Mouse (Mus musculus) frontal cortex, postnatal 25 days (tissue): Measurements from ENCODE around the gene Srebf2.

ENCODE experiments used
- DNase-seq, 2 experiments: peaks; one replicate each; pipeline ENCODE4 v3.0.0; 2022; ENCODE audit warnings: low spot score in 2 of 2

Gene Srebf2

DNA sequence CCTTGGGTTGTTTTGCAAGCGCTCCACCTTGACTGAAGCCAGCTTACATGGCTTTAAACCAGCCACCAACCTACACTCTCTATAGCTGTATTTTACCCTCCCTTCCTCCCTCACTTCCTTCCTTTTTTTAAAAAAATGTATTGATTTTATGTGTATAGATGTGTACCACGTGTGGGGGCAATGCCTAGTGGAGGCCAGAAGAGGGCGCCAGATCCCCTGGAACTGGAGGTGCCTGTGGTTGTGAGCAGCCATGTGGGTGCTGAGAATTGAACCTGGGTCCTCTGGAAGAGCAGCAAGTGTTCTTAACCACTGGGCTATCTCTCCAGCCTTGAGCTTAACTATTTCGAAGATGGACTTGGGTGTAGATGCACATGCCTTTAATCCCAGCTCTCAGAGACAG lies 35.3 kb downstream of the Srebf2 start:
- no peak for DNase-seq

DNA sequence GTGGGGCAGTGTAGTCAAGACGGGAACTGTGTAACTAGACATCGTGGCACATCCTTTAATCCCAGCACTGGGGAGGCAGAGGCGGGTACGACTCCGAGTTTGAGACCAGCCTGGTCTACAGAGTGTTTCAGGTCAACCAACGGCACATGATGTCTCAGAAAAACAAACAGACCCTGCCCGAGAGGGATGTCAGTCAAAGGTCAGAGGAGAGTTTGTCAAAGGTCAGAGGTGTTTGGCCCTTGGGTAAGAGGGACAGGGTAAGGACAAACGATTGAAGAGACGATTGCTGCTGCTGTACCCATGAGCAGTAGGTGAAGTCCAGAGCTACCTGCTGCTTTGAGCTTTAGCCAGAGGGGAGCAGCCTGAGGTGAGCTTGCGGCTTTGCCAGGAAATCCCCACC lies 36.6 kb downstream of the Srebf2 start:
- DNase-seq = no peak

DNA sequence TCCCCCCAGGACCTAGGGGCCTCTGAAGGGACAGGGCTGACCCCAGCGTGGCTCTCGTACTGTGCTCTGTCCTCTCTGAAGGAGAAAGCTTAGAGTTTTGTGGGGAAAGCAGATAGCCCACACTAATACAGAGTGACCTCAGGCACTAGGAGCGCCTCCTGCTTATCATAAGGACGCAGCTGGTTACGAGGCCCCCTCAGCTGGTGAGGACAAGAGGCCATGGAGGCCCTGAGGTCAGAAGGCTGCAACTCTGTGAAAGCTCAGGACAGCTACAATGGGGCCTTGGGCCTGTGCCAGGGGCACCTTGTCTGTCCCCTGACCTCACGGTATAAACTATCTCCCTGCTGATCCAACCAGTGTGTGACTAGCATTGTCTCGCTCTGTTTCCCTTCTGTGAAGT lies 37.2 kb downstream of the Srebf2 start:
- no peak for DNase-seq

DNA sequence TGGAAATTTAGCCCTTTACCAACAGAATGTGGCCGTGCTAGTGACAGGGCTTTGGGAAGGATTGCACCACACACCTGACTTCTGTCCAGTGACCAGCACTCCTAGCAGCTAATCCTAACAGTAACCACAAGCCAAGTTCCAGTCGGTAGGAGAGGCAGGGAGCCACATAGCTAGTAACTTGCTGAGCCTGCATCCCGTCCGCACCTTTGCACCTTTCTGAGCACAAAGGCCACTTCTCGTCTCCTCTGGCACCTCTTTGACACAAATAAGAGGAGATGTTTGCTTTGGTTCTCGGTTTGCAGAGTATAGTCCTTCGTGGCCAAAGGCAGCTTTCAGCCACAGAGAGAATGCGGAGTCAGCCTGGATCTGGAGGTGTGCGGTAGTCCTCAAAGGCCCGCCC lies 37.7 kb downstream of the Srebf2 start:
- DNase-seq = no peak

DNA sequence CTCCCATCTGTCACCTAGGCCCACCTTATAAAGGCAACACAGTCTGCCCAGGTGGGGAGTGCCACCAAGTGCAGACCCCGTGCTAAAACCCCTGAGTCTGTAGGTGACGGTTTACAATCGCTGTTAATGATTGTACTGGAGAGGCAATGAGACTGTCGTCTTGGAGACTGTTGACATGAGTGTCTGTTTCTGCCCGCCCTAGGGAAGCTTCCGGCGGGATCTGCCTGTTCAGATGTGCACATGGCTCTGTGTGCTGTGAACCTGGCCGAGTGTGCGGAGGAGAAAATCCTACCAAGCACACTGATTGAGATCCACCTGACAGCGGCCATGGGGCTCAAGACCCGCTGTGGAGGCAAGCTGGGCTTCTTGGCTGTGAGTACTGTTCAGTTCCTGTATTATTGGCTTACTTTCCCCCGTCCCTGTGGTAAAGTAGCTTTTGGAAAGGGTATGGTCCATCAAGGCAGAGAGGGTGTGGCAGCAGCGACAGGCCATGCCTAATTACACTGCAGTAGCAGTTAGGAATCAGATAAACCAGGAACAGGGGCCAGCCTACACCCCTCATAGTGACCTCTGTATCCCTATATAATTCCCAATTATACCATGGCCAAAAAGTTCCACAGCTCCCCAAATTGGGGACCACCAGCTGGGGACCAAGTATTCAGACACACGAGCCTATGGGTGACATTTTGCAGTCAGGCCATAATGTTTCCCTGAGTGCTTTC lies 38.2 kb downstream of the Srebf2 start:
- DNase-seq = no peak

DNA sequence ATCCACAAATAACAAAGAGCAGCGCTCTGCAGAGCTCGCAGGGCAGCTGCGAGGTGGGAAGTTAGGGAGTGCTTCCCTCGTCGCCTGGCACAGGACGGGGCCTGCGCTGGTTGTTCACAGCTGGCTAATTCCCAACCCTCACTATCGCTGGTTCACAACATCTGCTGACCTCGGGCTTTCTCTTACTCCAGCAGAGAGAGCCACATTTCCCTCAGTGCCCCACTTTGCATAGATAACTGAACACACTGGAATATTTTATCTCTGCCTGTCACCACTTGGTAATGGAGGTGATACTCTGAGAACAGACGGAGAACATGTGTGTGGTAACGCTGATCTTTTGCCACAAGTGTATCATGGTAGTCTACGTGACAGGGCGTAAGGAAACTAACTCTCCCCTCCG lies 39.1 kb downstream of the Srebf2 start:
- no peak for DNase-seq

DNA sequence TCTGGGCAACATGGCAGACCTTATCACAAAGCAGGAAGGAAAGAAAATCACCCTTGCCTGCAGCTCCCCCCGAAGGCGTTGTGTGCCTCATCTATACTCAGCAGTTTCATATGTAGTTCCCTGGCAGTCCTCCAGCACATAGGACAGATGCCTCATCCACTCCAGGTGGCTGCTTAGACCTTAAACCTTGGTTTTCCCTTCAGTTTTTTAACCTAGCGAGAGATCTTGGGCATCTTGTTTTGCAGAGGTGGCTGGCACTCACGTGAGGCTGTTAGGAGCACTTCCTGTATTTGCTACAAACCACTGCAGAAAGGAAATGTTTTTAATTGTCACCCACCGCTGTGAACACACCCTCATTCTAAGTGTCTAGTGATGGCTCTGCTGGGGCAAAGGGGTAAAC lies 40.0 kb downstream of the Srebf2 start:
- DNase-seq = no peak

DNA sequence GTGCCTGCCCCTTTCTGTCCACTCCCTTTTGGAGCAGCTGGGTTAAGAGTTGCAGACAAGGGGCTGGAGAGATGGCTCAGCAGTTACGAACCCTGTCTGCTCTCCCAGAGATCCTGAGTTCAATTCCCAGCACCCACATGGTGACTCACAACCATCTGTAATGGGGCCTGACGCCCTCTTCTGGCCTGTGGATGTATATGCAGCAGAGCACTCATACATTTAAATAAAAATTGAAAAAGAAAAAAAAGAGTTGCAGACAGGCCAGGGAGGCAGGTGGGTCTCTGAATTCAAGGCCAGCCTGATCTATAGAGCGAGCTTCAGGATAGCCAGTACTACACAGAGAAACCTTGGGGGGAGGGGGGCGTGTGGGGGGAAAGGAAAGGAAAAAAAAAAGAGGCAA lies 40.4 kb downstream of the Srebf2 start:
- no peak for DNase-seq

DNA sequence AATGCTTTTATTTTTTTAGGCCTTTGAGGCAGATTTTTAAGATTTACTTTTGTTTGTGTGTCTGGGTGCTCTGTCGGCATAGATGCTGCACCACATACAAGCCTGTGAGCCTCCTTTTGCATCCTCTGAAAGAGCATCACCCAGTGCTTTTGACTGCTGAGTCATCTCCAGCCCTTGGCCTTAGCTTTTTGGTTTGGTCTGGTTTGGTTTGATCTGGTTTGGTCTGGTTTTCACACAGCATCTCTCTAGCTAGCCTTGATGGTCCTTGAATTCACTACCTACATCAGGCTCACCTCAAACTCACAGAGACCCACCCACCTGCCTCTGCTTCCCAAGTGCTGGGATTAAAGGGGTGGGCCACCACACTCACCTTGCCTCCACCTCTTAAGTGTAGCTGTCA lies 40.9 kb downstream of the Srebf2 start:
- DNase-seq = no peak

DNA sequence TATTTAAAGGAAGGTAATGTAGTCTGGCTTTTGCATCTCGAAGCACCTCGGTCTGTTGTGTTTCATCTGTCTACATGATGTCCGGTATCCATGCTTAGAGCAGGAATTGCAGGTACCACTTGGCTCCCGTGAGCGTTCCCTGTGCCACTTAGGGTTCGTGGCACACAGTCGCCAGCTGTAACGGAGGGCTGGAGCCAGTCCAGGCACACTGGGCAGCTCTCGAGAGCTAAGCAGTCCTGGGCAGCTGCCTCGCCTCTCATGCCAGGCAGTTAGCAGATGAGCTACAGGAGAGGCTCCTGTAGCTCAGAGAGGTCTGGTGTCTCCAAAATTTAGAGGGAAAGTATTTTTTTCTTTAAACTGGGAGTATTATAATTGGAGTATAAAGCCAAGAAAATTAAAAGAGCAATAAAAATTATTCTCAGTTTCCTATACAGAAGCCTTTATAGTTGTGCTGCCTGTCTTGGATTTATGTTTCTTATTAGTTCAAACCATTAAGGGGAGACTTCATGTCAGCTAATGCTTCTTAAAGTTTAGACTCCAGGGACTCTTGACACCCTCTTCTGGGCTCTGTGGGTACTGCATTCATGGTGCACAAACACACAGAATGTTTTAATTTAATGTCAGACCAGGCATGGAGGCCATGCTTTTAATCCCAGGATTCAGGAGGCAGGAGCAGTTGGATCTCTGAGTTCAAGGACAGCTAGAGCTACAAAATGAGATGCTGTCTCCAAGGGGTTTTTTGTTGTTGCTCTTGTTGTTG lies 41.7 kb downstream of the Srebf2 start:
- no peak for DNase-seq

DNA sequence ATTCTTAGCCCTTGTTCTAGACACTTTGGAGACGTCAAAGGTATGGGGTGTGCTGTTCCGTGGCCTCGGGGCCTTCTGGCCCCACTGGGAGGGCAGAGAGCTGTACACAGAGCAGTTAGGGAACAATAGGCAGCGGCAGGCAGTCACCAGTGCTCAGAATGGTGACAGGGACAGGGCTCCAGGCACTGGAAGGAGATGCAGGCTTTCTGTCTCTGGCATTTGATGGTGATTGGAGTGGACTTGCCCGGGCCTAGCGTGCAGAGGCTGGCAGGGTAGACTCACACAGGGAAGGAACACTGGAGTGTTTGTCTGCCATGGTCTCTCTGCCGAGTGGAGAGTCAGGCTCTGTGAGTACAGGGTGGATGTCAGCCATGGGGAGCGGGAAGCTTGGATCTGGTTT lies 45.6 kb downstream of the Srebf2 start:
- no peak for DNase-seq

DNA sequence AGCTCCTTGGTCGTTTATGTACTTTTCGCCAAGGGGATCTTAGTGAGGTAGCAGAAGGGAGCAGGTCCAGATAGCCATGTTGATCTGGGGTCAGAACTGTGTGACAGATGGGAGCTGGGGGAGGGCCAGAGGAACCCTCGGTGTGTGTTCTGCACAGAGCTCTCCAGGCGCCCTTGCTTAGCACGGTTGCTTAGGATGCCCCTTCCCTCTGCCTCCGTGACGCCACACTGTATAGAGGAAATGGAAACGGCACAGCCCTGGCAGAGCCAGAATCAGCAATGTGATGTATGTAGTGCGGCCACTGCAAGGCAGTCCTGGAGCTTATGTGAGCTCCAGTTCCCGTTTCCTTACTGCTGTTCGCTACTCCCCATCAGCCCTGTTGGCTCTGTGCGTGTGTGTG lies 49.3 kb downstream of the Srebf2 start:
- no peak for DNase-seq

DNA sequence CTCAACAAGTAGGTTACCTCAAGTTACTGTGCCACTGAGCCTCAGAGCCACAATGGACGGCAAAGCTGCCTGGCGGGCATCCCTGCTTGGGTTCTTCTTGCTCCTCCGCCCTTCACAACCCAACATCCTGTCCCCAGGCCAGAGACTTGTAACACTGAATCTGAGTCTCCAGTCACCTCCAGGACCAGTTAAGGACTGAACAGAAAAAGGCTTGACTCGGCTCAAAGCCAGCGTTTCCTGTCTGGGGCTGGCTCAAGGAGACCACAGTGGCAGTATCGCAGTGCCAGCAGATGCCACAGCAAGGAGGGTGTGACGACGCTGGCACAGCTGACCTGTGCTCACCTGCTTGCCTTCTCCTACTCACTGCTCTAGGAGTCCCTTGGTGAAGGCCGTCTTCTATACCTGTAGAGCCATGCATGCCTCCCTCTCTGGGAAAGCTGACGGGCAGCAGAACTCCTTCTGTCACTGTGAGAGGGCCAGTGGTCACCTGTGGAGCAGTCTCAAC lies 50.3 kb downstream of the Srebf2 start:
- no peak for DNase-seq

DNA sequence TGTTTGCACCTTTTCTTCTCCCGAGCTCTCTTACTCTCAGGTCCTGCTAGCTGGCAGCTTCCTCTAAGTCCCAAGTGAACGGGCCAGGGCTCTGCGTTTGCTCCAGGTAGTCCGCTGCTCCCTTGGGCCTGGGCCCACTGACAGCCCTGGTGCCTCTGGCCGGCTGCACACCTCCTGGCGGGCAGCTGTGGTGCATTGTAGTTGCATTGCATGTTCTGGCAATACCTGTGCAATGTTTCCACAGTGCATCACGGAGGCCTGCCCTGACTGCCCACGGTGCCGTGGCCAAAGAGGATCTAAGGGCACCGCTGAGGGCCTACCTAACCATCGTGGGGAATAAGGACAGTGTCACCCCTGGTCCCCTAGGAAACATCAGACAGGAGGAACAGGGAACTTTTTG lies 51.0 kb downstream of the Srebf2 start:
- no peak for DNase-seq

DNA sequence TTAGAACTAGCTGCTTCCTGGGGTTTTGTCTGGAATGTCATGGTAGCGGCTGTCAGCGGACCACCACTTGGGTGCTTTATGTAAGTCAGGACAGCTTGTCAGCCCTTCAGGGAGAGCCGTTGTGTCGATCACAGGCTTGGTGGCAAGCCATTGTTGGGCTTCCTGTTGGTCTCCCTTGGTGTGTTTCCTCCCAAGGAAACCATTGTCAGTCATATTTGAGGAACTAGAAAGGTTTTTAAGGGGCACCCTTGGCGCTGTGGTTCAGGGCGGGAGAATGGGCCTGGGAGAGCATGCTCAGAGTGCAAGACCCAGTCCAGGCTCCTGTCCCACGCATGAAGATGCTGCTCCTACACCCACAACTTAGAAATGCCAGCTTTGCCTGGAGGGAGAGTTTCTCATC lies 51.4 kb downstream of the Srebf2 start:
- DNase-seq = no peak

DNA sequence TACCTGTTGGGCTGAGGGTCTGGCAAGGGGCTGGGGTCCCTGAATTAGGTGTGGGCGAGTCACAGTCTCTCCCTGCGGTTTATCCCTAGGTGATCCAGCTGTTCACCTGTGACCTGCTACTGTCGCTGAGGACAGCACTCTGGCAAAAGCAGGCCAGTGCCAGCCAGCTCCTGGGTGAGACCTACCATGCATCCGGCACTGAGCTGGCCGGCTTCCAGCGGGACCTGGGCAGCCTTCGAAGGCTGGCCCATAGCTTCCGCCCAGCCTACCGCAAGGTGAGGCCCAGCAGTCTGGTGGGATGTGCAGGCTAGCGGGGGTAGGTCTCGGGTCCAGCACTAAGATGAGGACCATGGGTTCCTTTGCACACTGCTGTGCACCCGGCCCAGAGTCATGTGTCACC lies 52.6 kb downstream of the Srebf2 start:
- DNase-seq = no peak

DNA sequence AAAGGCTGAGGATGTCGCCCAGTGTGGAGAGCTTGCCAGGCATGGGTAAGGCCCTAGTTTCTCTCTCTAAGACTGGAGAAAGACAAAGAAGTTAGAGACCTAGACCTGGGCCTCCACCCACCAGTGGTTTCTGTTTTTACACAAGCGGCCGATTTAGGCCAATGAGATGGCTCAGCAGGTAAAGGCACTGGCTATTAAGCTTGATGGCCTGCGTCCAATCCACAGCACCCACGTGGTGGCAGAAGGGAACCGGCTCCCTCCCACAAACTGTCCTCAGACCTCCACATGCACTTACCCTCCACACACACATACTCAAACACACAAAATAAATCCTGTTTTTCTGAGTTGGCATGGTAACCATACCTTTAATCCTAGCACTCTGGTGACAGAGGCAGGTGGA lies 55.1 kb downstream of the Srebf2 start:
- no peak for DNase-seq

DNA sequence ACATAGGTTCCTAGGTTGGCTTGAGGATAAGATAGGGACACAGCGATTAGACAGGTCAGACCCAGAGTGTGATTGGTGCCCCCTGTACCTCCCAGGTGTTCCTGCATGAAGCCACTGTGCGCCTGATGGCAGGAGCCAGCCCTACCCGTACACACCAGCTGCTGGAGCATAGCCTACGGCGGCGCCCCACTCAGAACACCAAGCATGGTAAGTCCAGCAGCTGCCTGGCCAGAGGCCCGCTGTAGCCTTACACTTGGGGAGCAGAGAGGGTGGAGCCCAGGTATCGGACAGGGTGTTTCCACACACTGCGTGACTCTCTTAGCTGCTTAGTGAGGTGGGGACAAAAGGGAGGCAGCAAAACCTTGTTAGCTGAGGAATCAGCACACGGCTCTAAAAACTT lies 56.1 kb downstream of the Srebf2 start:
- no peak for DNase-seq

DNA sequence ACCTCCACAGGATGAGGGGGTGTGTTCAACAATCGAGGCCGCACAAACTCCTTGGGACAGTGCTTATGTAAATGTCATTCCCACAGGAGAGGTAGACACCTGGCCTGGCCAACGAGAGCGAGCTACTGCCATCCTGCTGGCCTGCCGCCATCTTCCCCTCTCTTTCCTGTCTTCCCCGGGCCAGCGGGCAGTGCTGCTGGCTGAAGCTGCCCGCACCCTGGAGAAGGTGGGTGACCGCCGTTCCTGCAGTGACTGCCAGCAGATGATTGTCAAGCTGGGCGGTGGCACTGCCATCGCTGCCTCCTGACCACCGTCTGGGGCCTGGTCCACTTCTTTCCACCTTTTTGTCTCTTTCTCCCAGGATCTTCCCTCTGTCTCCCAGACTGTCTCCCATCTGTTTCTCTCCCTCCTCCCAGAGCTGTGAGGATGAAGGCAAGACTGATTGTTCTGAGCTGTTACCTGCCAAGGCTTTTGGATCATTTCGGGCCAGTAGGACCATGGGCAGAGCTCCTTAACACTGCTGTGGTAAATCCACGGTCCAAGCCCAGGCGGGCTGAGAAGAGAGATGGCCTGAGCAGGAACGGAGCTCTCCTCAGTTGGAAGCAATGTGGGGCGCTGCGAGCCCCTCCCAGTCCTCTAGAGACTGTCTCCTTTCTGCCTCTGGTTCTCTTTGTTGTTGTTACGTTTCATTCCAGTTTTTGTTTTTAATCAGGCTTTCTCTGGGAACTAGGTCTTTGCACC lies 56.8 kb downstream of the Srebf2 start:
- no peak for DNase-seq

DNA sequence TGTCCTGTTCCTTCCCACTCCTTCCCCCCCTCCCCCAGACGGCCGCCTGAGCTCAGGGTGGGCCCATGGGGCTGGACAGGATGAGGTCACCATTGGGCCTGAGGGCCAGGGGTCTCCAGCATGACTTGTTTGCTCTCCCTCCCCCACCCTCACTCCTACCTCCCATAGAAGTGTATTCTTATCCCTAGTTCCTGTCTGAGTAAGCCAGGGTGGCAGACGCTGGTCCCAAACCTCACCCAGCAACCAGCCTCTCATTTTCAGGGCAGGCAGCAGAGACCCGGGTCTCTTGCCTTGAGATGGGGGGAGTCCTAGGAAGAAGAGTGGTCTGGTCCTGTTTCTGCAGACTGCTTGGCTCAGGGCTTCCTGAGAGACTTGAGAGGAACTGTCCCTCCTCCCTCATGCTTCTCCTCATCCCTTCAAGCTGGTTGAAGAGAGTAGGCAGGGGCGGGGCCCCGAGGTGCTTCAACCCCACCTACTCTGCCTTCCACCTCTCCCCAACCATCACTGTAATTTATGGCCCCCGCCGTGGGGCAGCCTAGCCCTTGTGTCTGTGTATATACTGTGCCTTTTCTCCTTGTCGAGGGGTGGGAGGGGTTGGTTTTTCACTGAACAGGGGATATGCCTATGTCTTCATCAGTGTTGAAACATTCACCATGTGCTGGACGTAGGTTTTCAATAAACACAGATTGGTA lies 57.8 kb downstream of the Srebf2 start:
- no peak for DNase-seq

DNA sequence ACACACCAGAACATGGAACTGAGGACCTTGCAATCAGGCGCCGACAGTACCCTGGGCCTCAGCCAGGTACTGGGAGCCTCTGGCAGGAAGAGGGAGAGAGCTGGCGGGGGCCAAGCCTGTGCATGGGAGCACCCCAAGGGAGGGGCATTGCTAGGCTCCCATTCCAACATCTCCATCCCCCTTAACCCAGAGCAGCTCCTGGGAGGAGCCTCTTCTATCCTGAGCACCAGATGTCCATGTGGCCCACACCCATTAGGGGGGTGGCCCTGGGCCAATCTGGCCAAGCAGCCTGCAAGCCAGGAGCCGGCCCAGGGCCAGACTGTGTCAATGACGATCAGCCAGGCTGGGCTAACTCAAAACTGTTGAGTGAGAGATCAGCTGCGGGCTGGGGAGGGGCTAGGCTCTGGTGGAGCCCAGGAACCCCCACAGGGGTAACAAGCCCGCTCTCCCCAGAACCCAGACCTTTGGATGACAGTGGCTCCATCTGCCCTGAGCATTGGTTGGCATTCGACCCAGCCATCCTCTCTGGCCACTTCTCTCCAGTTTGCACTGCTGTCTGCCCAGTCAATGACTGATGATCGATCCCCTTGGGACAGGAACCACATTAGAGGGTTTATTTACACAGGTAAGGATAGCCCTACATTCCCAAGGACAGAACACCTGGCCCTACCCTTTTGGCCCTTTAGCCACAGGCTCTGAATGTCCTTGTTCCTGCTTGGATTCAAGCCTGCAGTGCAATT lies 59.6 kb downstream of the Srebf2 start:
- DNase-seq = no peak

DNA sequence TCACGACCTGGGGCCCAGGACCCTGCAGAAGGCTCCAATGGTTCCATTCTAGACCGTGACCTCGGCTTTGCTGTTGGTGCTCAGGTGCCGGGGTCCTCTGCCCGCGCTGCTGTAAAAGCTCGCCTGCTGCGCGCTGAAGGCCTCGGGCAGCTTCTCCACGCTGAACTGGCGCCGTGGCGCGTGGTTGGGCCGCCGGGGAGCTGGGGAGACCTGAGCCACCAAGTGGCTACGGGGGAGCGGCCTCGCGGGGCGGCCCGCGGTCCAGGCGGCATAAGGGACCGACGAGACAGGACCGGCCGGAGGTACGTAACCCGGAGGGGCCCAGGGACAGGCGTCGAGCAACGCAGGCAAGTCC lies 60.1 kb downstream of the Srebf2 start:
- no peak for DNase-seq
